Mouse (Mus musculus): ENCODE data around the gene App. TPM values are rescaled to one million over a fixed set of nuclear protein-coding genes. Genes with fewer than 3 reads are reported as not detected.
A peak's percentile ranks its signal among the peaks of the same experiment; 100 is the strongest.

App gene
- under 1 TPM; 0.07 to 0.22 TPM for polyA plus RNA-seq (2017; shearing (Covaris generic))

DNA sequence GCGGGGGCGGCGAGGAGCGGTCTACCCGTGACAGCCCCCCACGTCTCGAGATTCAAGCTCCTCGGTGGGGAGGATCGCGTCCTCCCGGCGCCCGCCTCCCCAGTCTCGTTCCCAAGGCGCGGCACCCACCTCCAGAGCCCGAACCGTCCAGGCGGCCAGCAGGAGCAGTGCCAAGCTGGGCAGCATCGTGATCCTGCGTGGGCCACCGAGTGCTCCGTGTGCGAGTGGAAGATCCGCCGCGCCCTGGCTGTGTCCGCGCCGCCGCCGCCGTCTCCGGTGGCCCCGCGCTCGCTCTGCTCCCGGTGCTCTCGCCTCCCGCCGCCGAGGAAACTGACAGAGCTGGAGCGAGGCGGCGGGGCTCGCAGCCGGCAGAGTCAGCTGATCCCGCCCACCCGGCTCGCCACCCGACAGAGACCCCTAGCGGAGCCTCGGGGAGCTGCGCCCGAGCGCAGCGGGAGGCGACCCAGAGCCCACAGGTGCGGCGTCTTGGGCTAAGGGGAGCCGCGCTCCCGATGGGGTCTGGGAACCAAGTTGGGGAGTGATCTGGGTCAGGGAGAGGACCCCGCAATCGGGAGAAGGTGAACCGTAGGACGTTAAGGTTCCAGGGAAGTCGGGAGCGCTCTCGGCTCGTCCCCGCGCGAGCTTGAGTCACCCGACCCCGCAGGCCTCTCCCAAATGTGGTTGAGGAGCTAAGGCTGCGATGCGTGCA lies at the start of gene App:
TSS of gene App (minus strand) at position 394 of the 709 bp plus-strand sequence.
- peak; percentile 70 for ATAC-seq

DNA sequence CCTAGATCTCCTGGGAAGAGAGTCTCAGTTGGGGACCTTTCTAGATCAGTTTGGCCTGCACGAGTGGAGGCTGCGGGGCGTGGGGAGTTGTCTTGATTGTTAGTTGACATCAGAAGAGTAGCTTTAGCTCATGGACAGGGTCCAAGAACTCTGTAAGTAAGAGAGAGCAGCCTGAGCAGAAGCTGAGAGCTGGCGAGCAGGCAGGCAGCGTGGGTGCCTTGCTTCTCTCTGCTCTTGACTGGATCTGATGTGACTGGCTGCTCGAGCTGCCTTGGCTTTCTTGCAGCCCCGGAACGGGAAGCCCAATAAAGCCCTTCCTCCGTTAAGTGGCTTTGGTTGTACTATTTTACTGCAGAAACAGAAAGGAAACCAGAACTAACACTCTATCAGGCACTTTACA lies 42.3 kb upstream of the App start:
- ATAC-seq = no peak

DNA sequence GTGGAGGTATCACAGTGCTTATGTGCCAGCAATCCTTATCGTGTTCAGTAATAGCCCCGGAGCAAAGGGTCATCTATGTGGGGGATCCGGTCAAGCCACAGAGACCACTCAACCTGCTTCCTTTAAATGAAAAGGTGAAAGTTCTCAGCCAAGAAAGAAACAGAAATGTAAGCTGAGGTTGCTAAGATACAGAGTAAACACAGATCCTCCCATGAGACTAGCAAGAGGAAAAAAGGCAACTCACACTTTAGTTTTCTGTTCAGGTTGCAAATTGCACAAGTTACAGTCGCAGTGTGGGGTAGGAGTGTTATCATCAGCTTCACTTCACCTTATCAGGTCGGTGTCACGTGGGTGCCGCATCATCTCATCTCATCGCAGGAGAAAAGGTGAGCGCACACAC lies 41.6 kb upstream of the App start:
- no peak for ATAC-seq

DNA sequence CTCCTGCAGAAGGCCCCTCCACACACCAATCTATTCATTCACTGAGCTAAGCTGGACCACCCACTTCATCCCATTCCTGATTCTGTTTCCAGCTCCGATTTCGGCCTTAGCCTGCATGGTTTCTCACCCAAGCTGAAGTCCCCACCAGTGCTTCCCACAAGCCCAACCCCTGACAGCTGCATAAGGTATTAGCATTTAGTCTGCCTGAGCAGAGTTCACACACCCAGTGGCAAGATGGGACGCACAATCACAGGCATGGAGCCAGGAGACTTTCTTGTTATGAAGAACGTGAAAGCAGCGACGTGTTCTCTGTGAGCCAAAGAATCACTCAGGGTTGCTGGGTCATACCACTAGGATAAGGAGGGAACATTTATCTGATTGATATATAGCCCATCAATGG lies 22.1 kb upstream of the App start:
- ATAC-seq = no peak

DNA sequence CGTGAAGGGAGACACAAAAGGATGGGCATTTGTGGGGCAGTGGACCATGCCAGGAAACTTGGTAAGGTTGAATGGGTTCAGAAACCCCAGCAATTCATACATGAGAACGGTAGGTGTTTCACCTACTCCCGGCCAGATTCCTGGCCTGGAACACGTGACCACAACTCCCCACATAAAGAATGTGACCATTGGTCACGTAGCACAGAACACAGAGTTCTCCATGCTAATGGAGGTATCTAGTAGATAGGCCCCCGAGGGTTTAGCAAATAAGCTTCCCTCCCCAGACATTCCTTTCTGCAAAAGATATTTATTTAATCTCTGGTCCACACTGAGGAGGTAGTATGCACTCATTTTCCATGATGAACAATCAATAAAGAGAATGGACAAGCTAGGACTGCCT lies 21.6 kb upstream of the App start:
- no peak for ATAC-seq

DNA sequence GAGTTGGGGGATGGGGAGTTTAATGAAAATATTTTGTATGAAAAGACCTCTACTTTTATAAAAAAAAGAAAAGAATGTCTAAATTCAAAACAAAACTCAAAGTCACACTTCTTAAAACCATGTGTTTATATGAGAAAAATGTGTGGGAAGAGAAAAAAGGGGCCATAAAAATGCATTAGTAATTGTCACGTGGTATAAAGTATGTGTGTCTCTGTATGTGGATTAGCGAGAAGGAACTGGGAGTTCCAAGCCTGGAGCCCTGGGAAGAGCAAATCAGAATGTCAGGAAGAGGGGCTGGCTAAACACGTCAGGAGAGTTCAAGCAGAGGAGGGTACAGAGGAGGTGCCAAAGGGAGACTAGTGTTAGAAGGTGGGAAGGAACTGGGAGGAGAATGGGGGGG lies 7.9 kb upstream of the App start:
- ATAC-seq = no peak

DNA sequence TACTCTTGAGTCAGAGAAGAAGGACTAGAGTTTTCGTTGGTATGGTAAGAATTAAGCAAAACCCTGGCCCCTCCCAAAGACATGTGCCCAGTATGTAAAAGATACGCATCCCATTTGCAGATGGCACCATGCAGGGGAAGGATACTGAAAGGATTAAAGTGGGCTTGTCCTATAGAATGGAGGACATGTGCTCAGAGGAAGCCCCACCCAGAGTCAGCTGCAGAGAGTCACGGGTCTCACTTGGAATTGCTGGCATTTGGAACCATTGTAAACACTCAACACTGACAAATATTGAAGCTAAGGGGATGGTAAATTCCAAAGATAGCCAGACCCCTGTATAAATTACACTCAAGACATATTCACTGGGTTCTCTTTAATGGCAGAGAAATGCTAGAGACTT lies 7.1 kb upstream of the App start:
- ATAC-seq = no peak

DNA sequence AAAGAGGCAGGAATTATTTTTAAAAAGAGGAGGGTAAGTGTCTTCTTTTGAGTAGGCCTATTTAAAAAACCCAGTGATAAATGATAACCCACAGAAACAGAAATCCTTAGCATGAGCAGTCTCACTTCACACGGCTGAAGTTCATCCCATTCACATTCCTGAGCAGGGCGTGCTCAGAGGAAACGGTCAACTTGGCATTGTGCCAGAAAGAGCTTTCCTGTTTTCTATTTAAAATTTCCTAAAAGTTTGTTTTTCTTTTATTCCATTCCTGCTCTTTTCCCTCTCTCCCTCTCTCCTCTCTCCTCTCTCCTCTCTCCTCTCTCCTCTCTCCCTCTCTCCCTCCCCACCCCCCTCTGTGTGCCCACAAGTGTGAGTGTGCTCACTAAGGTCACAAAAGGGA lies 3.1 kb upstream of the App start:
- no peak for ATAC-seq

DNA sequence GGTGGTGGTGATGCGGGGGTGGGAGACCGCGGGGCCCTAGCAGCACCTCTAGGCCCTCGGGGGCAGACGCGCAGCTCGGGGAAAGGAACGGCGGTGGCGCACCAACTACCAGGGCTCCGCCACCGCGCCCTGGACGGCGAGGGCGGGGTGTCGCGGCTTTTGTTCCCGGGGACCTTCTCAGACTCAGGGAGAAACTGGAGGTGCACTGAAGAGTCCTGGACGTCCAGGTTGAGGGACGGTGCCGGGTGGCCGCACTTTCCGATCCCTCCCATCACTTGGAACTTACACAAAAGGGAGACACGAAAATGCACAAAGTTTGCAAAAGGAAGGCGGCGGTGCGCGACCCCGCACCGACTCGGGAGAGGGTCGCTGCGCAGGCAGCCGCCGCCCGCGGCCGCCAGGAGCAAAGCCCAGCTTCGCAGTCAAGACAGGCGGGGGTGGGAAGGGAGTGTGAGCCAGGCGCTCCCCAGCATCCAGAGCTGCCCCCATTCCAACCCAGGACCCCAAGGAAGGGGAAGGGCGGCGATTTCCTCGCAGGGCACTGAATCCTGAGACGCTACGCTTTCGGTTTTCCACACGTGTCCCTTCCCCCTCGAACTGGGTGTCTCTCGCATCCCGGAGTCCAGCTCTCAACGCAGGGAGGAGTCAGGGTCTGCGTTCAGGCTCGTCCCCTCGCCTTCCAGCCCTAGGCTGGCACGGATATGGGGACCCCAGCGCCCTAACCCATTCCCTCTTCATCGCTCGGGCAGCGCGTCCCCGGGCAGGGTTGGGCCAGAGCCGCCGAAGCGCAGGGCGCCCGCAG lies 794 bp downstream of the App start:
- ATAC-seq = no peak

DNA sequence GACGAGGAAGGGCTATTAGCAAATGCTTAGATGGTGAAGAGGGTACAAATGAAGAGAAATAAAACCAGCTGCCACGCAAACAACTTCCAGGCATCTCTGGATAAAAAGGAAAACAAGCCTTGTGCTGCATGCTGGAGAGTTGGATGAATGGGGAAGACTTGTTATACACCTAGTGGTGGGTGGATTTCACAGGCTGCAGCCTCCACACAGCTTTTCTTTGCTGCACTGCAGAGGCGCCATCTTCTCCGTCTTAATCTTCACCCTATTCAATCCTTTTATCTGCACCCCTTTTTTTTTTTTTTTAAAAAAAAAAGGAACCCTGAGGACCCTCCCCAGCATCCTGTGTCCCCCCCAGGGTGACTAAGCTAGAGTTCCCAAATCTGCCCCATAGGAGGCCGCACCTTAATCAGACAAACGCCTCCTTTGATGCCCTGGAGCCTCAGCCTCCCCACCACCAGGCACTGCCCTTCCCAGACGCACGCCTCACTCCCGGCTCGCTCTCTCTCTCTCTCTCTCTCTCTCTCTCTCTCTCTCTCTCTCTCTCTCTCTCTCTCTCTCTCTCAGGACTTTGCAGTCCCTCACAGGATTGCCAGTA lies 1.5 kb downstream of the App start:
- no peak for ATAC-seq

DNA sequence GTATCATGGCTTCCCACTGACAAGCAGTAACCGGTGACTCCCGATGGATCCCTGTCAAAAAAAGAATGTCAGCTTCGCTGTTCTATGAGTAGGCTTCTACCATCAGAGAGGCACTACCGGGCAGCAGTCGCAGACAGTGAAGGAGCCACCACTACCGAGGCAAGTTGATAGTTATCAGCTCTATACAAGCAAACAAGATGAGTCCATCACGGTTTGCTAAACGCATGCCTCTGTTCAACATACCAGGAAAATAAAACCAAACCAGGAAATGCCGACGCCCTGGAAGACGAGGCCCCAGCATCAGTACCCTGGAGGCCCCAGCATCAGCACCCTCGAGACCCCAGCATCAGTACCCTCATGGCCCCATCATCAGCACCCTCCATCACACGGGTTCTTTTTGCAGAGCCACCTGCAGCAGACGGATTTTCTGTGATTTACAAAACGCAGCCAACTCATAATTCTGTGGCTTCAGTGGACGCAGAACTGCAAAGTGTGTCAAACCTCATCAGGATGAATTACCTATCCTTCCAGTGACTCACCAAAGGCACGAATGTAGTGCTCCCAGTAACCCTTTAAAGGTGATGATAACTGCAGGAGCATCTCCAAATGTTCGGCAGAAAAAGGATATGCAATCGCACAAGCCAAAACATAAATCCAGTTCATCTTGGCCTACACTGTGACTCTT lies 2.6 kb downstream of the App start:
- ATAC-seq = no peak

DNA sequence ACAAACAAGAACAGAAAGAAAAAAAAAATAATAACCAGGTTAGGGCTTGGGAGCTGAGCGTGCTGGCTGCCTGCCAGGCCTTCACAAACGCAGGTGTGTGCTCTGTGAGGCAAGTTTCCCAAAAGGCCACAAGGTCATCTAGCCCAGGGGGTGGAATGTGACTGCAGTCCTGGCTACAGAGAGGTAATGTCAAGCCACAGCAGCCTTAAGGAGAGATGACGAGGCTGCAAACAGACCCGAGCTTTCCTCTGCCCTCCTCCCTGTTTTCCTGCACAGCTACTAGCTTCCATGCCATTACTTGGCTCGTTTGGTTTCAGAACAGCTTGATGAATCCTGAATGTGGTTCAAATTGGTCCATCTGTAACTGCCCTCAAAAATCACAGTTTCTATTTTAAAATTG lies 4.7 kb downstream of the App start:
- ATAC-seq = no peak

DNA sequence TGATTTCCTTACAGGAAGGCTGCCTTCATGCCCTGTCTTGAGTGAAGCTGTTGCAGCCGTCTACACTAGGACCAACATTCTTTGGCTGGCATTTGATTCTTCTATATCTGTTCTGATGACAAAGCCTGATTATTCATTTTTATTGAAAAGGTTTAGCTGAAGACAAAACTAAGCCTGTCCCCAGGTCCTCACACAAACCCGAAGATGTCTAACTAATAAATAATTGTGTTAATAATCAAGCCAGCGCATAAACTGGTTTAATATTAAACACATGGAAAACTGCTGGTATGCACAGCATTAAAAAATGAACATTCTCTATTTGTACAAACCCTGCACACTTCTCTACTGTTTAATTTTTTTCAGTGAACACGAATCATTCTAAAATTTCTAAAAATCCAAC lies 7.4 kb downstream of the App start:
- no peak for ATAC-seq

DNA sequence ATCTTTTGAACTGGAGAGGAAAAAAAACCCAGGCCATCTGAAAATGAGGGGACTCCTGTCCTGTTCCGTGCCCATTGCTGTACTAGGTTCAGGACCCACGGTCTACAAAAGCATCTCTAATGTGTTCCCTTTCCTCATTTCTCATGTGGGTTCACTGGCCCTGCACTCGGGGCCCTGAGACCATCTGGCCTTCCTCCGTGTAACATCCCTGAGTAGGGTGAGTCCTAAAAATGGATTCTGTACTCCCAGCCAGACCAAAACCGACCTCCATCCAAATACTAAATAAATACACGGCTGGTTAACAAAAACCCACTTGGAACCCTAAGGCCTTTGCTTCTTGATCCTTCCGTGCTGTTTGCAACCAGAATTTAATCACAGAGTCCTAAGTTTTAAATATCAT lies 7.9 kb downstream of the App start:
- ATAC-seq = no peak

DNA sequence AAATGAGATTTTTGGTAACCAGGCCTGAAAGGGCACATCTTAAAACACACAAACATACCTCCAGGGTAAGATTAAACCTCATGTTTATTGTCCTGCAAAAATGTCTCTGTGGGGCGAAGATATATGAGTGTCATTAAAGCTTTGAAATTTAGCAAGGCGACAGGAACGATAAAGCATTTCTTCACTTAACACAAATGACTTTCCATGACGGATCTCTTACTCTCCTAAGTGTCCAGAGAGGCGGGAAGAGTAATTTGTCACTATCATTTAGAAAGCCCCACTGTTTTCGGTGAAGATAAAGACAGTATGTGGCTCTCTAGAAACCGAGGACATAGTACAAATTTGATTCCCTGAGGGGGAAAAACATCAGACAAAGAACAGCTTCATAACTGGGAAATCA lies 8.4 kb downstream of the App start:
- no peak for ATAC-seq

DNA sequence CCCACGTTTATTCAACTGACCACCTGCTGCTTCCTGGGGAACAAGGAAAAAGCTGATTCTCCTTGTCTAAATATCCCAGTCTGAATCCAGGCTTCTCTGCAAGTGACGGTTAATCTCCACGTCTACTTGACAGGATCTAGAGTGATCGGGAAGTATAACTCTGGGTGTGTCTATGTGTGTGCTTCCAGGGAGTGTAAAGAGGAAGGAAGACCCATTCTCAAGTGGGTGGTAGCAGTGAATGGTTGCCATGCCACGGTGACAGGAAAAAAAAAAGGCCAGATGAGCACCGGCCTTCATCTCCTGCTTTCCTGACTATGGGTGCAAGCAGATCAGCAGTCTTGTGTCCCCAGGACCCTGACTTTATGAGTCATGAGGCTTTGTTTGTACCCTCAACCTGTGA lies 10.8 kb downstream of the App start:
- no peak for ATAC-seq

DNA sequence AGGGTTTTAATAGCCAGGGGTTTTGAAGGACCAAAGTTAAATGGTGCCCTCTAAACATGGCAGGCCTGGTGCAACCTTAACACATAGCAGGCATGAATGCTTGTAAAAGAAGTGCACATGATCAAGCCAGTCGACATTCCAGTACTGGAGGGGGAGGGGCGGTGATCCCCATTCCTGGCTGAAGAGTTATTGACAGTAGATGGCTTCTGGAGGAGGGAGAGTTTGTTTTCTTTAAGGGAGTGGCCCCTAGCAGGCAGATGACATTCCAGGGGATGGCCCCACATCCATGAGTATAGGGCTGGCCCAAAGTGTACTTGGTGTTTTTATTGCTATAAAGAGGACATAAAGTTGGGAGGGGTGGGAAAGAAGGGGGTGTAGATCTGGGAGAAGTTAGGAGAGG lies 13.4 kb downstream of the App start:
- ATAC-seq = no peak

DNA sequence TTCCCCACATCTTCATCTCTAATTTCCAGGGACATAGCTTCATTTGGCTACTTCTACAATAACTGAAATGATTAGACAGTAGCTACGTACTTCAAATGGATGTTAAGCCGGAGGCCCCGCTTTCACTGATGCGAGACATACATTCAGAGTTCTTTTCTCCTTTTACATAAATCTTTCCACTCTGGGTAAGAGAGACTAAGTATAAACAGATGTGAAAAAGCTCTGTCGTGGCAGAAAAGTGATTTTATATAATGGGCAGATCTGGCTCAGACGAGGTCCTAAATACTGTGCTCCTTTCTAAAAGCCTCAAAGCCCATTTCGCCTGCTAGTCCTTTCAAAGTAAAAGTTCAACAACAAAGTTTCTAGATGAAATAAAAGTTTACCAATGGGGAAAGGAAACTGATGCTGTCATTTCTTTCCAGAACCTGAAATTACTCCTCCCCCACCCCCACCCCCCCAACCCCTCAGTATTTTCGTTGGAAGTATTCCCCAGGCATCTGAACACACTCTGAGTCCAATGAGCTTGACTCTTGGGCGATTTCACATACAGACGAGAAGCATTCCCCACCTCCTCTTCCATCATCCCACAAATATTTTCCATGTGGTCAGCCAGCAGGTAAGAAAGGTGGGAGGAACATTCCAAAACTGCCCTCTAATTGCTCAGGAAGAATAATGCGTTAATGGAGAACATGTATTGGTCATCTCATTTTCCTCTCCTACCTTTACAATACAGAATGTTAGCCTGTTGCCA lies 15.6 kb downstream of the App start:
- ATAC-seq = no peak

DNA sequence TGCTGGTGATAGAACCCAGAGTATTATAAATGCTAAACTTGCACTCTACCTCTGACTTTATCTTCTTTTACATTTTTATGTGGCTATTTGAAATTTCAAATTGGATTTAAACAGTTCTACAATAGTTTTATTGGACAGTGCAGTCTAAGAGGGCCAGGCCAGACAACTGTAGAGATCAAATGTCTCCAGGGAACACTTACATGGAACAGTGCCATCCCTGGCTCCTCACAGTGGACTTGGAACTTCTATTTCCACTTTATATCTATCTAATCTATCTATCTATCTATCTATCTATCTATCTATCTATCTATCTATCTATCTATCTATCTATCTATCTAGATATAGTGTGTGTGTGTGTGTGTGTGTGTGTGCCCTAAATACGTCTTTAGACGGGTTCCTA lies 16.4 kb downstream of the App start:
- no peak for ATAC-seq

DNA sequence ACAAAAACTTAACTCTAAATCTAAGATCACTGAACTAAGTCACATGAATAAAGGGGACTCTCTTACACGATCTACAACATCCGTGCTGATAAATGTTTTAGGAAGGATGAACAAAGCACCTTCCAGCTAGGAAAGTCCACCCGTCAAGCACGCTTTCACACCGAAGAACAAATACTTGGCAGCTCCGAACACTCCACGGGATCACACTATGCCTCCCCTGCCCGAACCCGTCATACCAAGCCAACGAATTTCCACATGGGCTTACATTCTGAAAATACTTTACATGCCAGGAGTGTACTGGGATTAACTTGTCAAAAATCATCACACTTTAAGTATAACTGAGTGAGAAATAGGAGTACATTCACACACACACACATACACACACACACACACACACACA lies 17.7 kb downstream of the App start:
- no peak for ATAC-seq

DNA sequence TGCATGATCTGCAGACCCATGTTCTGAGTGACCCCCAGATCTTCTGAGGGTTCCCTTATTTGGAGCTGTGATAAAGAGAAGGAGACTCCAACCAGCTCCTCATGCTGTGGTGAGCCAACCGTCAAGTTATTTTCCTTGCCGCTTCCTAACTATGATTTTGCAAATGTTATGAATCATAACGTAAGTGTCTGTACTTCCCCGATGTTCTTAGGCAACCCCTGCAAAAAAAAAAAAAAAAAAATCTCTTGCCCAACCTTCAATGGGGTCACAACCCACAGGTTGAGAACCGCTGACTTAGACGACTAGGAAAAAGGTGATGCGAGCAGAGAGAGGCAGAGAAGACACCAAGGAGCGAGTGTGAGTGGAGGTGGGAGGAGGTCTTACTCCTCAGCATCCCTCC lies 21.1 kb downstream of the App start:
- ATAC-seq = no peak

DNA sequence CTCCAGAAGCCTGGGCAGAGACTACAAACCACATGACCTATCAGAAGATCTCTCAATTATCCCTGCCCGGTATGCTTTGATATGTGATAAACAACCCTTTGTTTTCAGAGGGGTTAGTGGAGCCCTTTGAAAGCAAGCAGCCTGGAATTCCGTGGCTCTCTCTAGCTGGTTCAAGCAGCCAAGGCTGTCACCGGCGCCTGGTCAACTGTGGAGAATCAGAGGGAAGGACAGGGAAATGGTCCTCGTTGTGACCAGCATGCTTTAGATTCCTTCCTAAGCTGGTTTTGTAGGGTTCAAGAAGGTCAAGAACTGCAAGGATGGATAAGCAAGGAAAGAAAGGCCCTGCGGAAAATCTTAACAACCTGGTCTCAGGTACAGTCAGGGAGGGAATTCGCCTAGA lies 21.9 kb downstream of the App start:
- no peak for ATAC-seq

DNA sequence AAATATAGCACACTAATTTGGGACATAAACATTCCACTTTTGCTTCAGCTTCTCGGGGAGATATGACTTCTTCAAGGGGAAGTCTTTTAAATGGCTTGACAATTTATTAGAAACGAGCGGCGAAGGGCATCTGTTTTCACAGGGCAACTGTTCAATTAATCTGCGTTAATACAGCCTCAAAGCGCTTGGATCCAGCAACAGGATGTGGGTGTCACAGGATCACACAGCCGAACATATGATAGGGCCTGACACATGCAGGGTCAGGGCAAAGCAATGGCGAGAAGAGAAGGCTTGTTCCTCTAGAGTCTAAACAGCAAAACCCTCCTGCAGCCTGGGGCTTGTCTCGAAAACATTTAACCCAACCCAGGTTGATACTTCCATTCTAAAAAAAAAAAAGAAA lies 22.7 kb downstream of the App start:
- no peak for ATAC-seq

Data from activated CD4-positive, CD25-positive, alpha-beta regulatory T cell, adult 4 months (primary cell).